Mouse (Mus musculus) heart, embryonic 11.5 days (tissue): ENCODE data around the gene Acacb. TPM values are rescaled to one million over a fixed set of nuclear protein-coding genes. Genes with fewer than 3 reads are reported as not detected.

Experiments
- ATAC-seq: fragments of 200-750 bp; cut with Nextera tagmentation; replicated peaks from 2 replicates; pipeline ENCODE4 v1.8.0; 2017; ENCODE audit warnings: moderate library complexity; ENCODE audit not compliant: insufficient number of reproducible peaks, low FRiP score, low TSS enrichment
- H3K27ac ChIP-seq: fragments of 300-500 bp; sonication (generic); 2 replicates; pipeline ENCODE4 v1.5.1; 2014; ENCODE audit warnings: mild to moderate bottlenecking, low read depth, low read length
- H3K27me3 ChIP-seq: fragments of 300-500 bp; sonication (generic); 2 replicates; pipeline ENCODE4 v1.6.1; 2014; ENCODE audit warnings: mild to moderate bottlenecking, low read length, mixed read lengths; ENCODE audit not compliant: control insufficient read depth, insufficient read depth
- H3K36me3 ChIP-seq: fragments of 300-500 bp; sonication (generic); 2 replicates; pipeline ENCODE4 v1.6.1; 2014; ENCODE audit warnings: mild to moderate bottlenecking, low read length, moderate library complexity, mixed read lengths; ENCODE audit not compliant: control insufficient read depth, insufficient read depth
- H3K4me1 ChIP-seq: fragments of 300-500 bp; sonication (generic); 2 replicates; pipeline ENCODE4 v1.6.1; 2014; ENCODE audit warnings: low read length; ENCODE audit not compliant: control insufficient read depth, insufficient read depth
- H3K4me2 ChIP-seq: fragments of 300-500 bp; sonication (generic); 2 replicates; pipeline ENCODE4 v1.6.1; 2014; ENCODE audit warnings: mild to moderate bottlenecking, moderate library complexity
- H3K4me3 ChIP-seq: fragments of 300-500 bp; sonication (generic); 2 replicates; pipeline ENCODE4 v1.5.1; 2014; ENCODE audit warnings: low read depth, low read length
- H3K9ac ChIP-seq: fragments of 300-500 bp; sonication (generic); 2 replicates; pipeline ENCODE4 v1.6.1; 2014; ENCODE audit warnings: mild to moderate bottlenecking, low read depth, low read length, moderate library complexity
- H3K9me3 ChIP-seq: fragments of 300-500 bp; sonication (generic); replicated peaks from 2 replicates; pipeline ENCODE4 v1.6.1; 2016; ENCODE audit warnings: low read length; ENCODE audit not compliant: control insufficient read depth
- WGBS: fragments of 180-500 bp; shearing (Covaris S2); extraction: QIAGEN DNeasy Blood & Tissue Kit; methylation state at CpG from one replicate; pipeline ENCODE4 v1.1.7; 2014; ENCODE audit not compliant: insufficient replicate concordance; 5-methylcytosine and 5-hydroxymethylcytosine counted together
- polyA plus RNA-seq: library from polyadenylated mRNA; unstranded; fragments of >200 nt; fragmentation: Nextera tagmentation; extraction: Ambion mirVana; gene quantifications from 2 replicates; pipeline ENCODE4 v1.2.1, GENCODE M21; 2014

Acacb gene
- polyA plus RNA-seq, 1 experiment from 2014 or later = 7.6 TPM

DNA sequence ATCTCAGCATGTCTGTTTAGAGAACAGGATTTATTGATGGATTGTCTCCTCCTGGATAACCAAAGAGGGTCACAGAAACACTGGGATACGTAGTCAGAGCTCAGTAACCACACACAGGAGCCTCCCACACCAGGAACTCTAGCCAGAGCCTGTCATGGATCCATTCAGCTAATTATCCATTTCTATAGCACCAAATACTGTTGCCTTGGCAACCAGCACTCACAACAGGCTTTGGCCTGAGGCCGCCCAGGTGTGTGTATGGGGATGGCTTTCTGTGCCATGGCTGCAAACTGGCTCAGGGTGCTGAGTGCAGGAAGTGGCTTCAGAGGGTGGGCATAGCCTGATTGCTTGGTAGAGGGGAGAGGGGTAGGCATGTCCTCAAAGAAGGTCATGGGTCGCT lies 143.7 kb downstream of the Acacb start:
- Histone ChIP-seq H3K4me1 (no peaks in the 10 kb centered on the region), H3K9ac (no peak overlapping the region), H3K4me2 (no peak overlapping the region), H3K36me3 (no peaks in the 10 kb centered on the region), H3K27ac (no peak overlapping the region), H3K9me3 (no peaks in the 10 kb centered on the region), H3K27me3 (peaks cover 18% of the 10 kb centered on the region), H3K4me3 (no peak overlapping the region)
- WGBS = 77% methylated on average over 3 of the region's 3 CpGs
- no peak for ATAC-seq

DNA sequence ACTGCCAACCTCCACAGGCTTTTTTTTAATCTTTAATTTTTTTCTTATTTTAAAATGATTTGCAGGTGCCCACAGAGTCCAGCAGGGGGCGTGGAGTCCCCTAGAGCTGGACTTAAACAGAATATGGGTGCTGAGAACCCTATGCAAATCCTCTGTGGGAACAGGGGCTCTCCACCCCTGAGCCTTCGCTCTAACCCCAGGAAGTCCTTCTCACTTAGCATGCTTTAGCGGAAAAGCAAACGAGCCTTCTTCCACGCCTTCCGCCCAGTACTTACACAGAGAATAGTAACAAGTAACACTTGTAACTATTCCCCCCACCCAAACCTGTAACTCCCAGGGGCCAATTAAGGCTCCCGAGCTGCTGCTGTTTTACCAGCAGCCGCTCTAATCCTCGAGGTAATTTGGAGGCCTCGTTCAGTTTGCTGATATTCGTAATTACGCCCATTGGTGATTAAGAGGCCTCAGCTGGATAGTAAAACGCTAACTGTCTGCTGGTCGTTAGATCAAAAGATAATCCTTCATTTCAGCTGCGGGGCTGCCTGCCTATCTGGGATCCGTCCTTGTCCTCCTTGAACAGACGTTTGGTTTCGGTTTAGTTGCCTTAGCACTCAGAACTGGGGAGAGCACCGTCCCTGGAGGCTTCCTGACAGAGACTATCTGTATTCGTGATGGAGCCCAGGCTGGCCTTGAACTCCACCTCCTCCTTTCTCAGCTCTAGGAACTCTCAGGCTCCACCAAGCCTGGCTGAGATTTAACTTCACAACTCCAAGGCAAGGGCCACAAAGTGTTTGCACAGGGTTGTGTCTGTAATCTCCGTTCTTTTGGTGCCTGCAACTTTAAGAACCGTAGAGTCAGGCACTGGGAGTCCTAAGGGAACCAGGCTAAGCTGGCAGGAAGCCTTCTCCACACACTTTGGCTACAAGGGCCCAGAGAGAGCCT lies 150.6 kb downstream of the Acacb start:
- Histone ChIP-seq H3K9me3 (no peaks in the 10 kb centered on the region), H3K4me2 (peak overlapping the region; percentile 39), H3K27me3 (peaks cover 8% of the 10 kb centered on the region; the same call in 1 of the 2 replicates), H3K4me1 (no peaks in the 10 kb centered on the region), H3K9ac (no peak overlapping the region), H3K36me3 (no peaks in the 10 kb centered on the region), H3K27ac (no peak overlapping the region), H3K4me3 (no peak overlapping the region)
- 16% methylated on average over 22 of the region's 22 CpGs for WGBS
- ATAC-seq = no peak

DNA sequence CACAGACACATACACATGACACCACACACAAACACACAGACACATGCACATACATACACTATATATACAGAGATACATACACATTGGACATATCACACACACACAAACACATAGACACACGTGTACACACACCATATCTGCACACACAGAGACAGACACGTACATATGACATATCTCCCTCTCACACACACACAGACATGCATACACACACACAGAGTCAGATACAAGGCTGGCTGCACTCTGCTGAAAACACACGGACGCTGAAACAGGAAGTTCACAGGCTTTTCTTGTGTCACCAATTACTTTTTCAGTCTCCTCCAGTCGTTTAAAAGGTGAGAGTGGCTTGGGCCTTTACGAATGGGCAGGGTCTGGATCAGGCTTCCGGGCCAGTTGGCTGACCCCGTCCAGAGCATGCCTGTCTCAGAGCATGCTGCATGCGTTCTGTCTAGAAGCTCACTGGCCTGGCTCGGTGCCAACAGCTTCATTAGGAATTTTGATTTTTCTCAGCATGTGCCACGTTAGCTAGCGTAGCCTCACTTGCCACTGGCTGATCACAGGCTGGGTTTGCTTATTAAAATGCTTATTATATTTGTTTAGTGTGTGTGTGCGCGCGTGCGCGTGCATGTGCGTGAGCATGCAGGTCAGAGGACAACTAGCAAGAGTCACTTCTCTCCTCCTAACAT lies 152.0 kb downstream of the Acacb start:
- peaks cover 12% of the 10 kb centered on the region; the same call in 1 of the 2 replicates for H3K27me3 ChIP-seq
- no peaks in the 10 kb centered on the region for H3K4me1 ChIP-seq
- no peak overlapping the region for H3K27ac ChIP-seq
- no peak overlapping the region for H3K4me3 ChIP-seq
- no peak overlapping the region for H3K4me2 ChIP-seq
- H3K9ac ChIP-seq = no peak overlapping the region
- ATAC-seq = no peak
- H3K9me3 ChIP-seq = no peaks in the 10 kb centered on the region
- no peaks in the 10 kb centered on the region for H3K36me3 ChIP-seq
- WGBS = 69% methylated on average over 18 of the region's 18 CpGs

DNA sequence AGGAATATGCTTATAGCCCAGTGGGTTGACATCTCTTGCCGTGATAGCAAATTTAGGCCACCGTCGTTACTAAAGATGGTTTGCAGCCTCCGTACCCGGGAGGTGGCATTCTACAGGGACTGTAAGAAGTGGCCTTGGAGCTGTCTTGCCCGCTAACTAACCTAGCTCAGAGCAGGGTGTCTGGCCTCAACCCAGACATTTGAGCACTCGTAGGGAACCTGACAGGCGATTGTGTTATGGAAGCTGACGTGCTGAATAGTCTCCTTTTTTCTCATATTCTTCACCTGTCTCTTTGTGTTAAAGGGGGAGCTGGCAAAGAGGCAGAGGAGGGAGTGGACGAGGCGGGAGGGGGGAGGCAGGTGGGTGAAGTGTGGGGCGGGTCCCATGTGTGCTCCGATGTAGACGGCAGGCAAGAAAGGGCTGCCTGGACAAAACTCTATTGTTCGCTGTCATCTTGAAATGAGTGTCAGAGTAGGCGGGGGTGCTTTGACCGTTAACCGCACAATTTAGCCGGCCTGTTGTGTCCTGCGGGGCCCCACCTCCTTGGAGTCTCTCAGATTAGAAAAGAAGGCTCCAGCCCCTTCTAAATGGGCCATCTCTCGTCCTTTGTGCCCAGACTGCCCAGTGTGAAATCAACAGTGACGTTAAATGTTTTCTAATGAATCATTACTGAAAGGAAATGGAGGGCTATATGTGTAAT lies 153.0 kb downstream of the Acacb start:
- H3K9ac ChIP-seq = no peak overlapping the region
- no peaks in the 10 kb centered on the region for H3K36me3 ChIP-seq
- peaks cover 12% of the 10 kb centered on the region; the same call in 1 of the 2 replicates for H3K27me3 ChIP-seq
- no peak for ATAC-seq
- no peak overlapping the region for H3K27ac ChIP-seq
- no peaks in the 10 kb centered on the region for H3K4me1 ChIP-seq
- H3K4me2 ChIP-seq = no peak overlapping the region
- no peaks in the 10 kb centered on the region for H3K9me3 ChIP-seq
- H3K4me3 ChIP-seq = no peak overlapping the region
- WGBS = 69% methylated on average over 22 of the region's 22 CpGs

DNA sequence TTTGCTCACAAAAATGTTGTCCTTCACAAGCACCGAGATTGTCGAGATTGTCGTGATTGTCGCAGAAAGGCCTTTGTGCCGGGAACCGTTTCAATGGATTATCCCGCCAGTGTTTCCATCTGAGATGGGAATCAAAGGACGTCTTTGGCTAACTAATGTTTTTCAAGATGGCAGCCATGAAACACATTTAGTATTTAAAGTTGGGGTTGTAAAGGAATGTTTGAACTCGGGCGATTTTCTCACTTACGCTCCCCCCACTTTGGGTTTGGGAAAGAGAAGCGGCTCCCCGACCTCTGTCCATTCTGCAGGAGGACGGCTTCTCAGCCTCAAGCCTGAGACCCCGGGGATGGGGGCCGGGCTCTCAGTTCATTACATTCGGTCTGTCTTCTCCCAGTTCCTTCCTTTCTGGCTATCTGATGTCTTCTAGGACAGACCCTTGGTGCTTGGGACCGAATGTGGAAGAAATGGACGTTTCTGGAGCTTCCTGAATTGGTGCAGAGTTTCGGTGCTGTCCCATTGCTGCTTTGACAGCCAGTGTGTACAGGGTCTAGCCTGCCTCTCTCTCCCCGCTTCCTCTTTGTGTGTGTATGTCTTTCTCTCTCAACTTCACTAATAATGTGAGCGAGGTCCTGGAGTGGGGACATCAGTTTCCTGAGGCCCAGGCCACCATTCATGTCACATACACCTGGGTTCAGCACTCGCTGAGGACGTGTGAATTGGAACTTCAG lies 153.7 kb downstream of the Acacb start:
- H3K4me1 ChIP-seq = no peaks in the 10 kb centered on the region
- no peak for ATAC-seq
- 79% methylated on average over 24 of the region's 24 CpGs for whole genome bisulfite sequencing
- H3K4me2 ChIP-seq = no peak overlapping the region
- H3K4me3 ChIP-seq = no peak overlapping the region
- no peaks in the 10 kb centered on the region for H3K36me3 ChIP-seq
- H3K27ac ChIP-seq = no peak overlapping the region
- no peaks in the 10 kb centered on the region for H3K9me3 ChIP-seq
- H3K9ac ChIP-seq = no peak overlapping the region
- H3K27me3 ChIP-seq = peaks cover 10% of the 10 kb centered on the region; the same call in 1 of the 2 replicates

Other genes with a start within 250 kb of the Acacb start
- gene Coro1c, start 237.8 kb upstream of the Acacb start, polyA plus RNA-seq = 113 and 140 TPM in 2 replicates
- 18.2 and 35.8 TPM in 2 replicates for gene Ssh1, start 152.6 kb upstream of the Acacb start, polyA plus RNA-seq
- not detected in 2 replicates for gene Dao, start 142.8 kb upstream of the Acacb start, polyA plus RNA-seq
- 6.7 and 8.2 TPM in 2 replicates for gene Usp30, start 81.1 kb upstream of the Acacb start, polyA plus RNA-seq
- 0.24 TPM in 1 of 2 replicates, not detected in the other for gene Svop, start 55.0 kb upstream of the Acacb start, polyA plus RNA-seq
- gene Alkbh2, start 18.3 kb upstream of the Acacb start, polyA plus RNA-seq = 8.7 and 12.8 TPM in 2 replicates
- 26.3 and 37.0 TPM in 2 replicates for gene Ung, start 16.1 kb upstream of the Acacb start, polyA plus RNA-seq
- not detected in 2 replicates for gene Foxn4, start 127.3 kb downstream of the Acacb start, polyA plus RNA-seq
- gene Myo1h, start 142.6 kb downstream of the Acacb start, polyA plus RNA-seq = 0.35 and 1.3 TPM in 2 replicates
- gene Kctd10, start 234.0 kb downstream of the Acacb start, polyA plus RNA-seq = 84.8 and 112 TPM in 2 replicates
- 43.0 and 54.7 TPM in 2 replicates for gene Ube3b, start 234.1 kb downstream of the Acacb start, polyA plus RNA-seq